8 mouse cellular contexts compared by ENCODE assay signal in the genomic region with DNA sequence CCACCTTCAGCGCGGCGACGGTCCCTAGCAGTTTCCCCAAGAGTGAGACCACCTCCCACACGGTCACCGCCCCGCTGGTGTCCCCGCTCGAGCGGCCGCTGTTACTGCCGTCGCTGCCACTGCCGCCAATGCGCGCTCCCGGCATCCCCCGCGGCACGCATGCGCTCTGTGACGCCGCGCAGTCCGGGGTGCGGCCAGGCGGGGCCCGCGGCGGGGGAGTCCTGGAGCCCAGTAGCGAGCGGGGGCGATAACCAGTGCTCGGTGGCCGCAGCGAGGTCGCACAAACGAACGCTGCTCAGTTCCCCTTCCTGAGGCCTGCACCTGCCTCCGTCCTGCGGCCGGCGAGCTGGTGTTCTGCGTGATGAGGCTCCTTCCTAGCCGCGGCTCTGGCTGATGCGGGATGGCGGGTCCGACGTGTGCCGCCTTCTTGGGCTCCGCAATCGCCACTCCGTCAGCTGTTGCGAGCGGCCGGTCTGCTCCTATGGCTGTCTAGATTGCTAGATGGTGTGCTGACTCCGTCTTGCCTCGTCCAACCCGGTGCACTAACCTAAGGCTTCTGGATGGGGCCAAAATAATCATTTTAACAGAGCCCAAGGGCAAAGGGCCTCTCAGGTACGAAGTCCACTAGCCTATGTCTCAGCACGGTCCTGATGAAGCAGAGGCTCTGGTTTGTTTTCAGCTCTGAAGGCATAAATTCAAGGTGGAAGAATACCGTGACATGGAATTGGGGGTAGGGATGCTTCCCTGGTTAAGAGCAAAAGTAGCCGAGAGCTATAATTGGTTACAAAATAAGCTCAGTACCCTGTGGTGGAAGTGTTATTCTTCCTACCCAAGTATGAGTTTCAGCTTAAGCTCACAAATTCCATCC. TPM values are rescaled to one million over a fixed set of nuclear protein-coding genes. Genes with fewer than 3 reads are reported as not detected.
DNase-seq lines count a peak whose midpoint lies in the region; ATAC-seq and TF ChIP-seq lines count a peak whose summit lies in the region.

No protein-coding gene starts in this region.

- under 1% methylated on average over 52 of the region's 64 CpGs for WGBS in hindbrain, embryonic 16.5 days
- 1% methylated on average over 64 of the region's 64 CpGs for WGBS in macrophage (ENCODE audit: missing documents)

- peak overlapping the region; percentile 94 for H3K4me2 ChIP-seq in hindbrain, embryonic 16.5 days (ENCODE audit: low read length)

- TF ChIP-seq CTCF in left cerebral cortex, adult 2 months (IDR thresholded peaks at IDR 0.05): no peak

- peak overlapping the region; percentile 98 for H3K4me3 ChIP-seq in hindbrain, embryonic 16.5 days (ENCODE audit: low read length)
- peak overlapping the region; percentile 86 for H3K4me3 ChIP-seq in left cerebral cortex, adult 2 months
- H3K4me3 ChIP-seq in macrophage (ENCODE audit: inconsistent target): peak overlapping the region; percentile 70

- H3K27me3 ChIP-seq in hindbrain, embryonic 16.5 days (replicated peaks; ENCODE audit: control insufficient read depth, insufficient read depth, low read length): no peaks in the 10 kb centered on the region

- peak; percentile 92 for ATAC-seq in hindbrain, embryonic 16.5 days

- no peaks in the 10 kb centered on the region for H3K36me3 ChIP-seq in hindbrain, embryonic 16.5 days (ENCODE audit: control insufficient read depth, insufficient read depth, low read length)
- no peaks in the 10 kb centered on the region for H3K36me3 ChIP-seq in macrophage (ENCODE audit: inconsistent target)

- H3K9me3 ChIP-seq in hindbrain, embryonic 16.5 days (ENCODE audit: control insufficient read depth, low read length): no peaks in the 10 kb centered on the region

- DNase-seq in ZHBTc4 (ENCODE audit: low read depth, low spot score): peak; percentile 93
- DNase-seq in cerebellum, postnatal 4 days (ENCODE audit: low spot score in 2 of 2): peak; percentile 85 to 92
- DNase-seq in gastrocnemius, adult 18-20 months (ENCODE audit: low spot score): peak; percentile 89
- DNase-seq in left cerebral cortex, adult 2 months (ENCODE audit: extremely low spot score in 1 of 2, low spot score in 2 of 2): peak; percentile 91 to 96
- DNase-seq in retina, postnatal 7 days (ENCODE audit: low read depth, low spot score): peak; percentile 88
- DNase-seq in urinary bladder, adult 18-20 months (ENCODE audit: low spot score in 2 of 2): peak; percentile 89 to 91

- peak overlapping the region; percentile 93 for H3K9ac ChIP-seq in hindbrain, embryonic 16.5 days (ENCODE audit: low read depth, low read length)

- peaks cover 50% of the 10 kb centered on the region for H3K79me2 ChIP-seq in macrophage (ENCODE audit: inconsistent target)

- peak overlapping the region; percentile 98 for H3K27ac ChIP-seq in hindbrain, embryonic 16.5 days (ENCODE audit: low read depth, low read length)
- H3K27ac ChIP-seq in left cerebral cortex, adult 2 months: peak overlapping the region; percentile 94
- peak overlapping the region; percentile 50 for H3K27ac ChIP-seq in macrophage

- H3K4me1 ChIP-seq in hindbrain, embryonic 16.5 days (ENCODE audit: control insufficient read depth, insufficient read depth, low read depth, low read length): peaks cover 16% of the 10 kb centered on the region

- intact Hi-C loops in left cerebral cortex, adult 2 months (cut with DNase I): loop anchor here (1.0 to 5.0 kb wide), 3 partner anchors 18 to 451 kb away; a partner anchor contains a TSS

RNA-seq across cellular contexts. Expression of a gene that starts 3.9 kb away (rescaled TPM):
- 1 to 10 TPM; 5.8 TPM for total RNA-seq in gastrocnemius, adult 18-20 months (2021)
- 30.3 and 30.5 TPM in 2 replicates for polyA plus RNA-seq in hindbrain, embryonic 16.5 days (2015; fragmentation: Nextera tagmentation; extraction: Ambion mirVana)
- 1 to 10 TPM; 5.2 to 5.6 TPM for total RNA-seq in left cerebral cortex, adult 2 months (2021)
- total RNA-seq in macrophage (2018; cell fraction: chromatin; rRNA removed): 1 to 10 TPM in 18 of 26 experiments, under 1 TPM in 6, not detected in 2; 0.53 to 7.3 (median 2.1) TPM
- total RNA-seq in macrophage (2018; cell fraction: cytosol; rRNA removed): 1 to 10 TPM; 1.8 to 6.9 (median 4.9) TPM
- 10 to 100 TPM in 1 of 26 experiments, 1 to 10 TPM in 19, under 1 TPM in 4, not detected in 2; 0.60 to 14.9 (median 1.7) TPM for total RNA-seq in macrophage (2018; cell fraction: nucleus; rRNA removed)
- polyA plus RNA-seq in macrophage (2018): 4.6 to 21.2 TPM (median 6.0 TPM) in 3 replicates

RNA-seq across cellular contexts. Expression of a gene that starts 17.5 kb away (rescaled TPM):
- total RNA-seq in gastrocnemius, adult 18-20 months (2021): 100 to 1,000 TPM; 107 to 120 TPM
- polyA plus RNA-seq in hindbrain, embryonic 16.5 days (2015; fragmentation: Nextera tagmentation; extraction: Ambion mirVana): 189 and 209 TPM in 2 replicates
- total RNA-seq in left cerebral cortex, adult 2 months (2021): 100 to 1,000 TPM; 183 to 205 TPM
- 10 to 100 TPM; 19.5 to 85.0 (median 40.0) TPM for total RNA-seq in macrophage (2018; cell fraction: chromatin; rRNA removed)
- total RNA-seq in macrophage (2018; cell fraction: cytosol; rRNA removed): 10 to 100 TPM; 32.5 to 58.6 (median 45.1) TPM
- 100 to 1,000 TPM in 1 of 26 experiments, 10 to 100 TPM in 25; 27.9 to 115 (median 47.1) TPM for total RNA-seq in macrophage (2018; cell fraction: nucleus; rRNA removed)
- 35.0 to 67.7 TPM (median 47.9 TPM) in 3 replicates for polyA plus RNA-seq in macrophage (2018)

RNA-seq across cellular contexts. Expression of a gene that starts 17.6 kb away (rescaled TPM):
- 10 to 100 TPM in 1 of 2 experiments, 1 to 10 TPM in 1; 8.3 to 11.1 TPM for total RNA-seq in gastrocnemius, adult 18-20 months (2021)
- 7.6 and 9.2 TPM in 2 replicates for polyA plus RNA-seq in hindbrain, embryonic 16.5 days (2015; fragmentation: Nextera tagmentation; extraction: Ambion mirVana)
- 10 to 100 TPM; 31.9 to 32.0 TPM for total RNA-seq in left cerebral cortex, adult 2 months (2021)
- total RNA-seq in macrophage (2018; cell fraction: chromatin; rRNA removed): 10 to 100 TPM; 43.0 to 72.6 (median 57.6) TPM
- total RNA-seq in macrophage (2018; cell fraction: cytosol; rRNA removed): 10 to 100 TPM; 26.4 to 36.3 (median 29.8) TPM
- 10 to 100 TPM; 39.2 to 80.1 (median 52.5) TPM for total RNA-seq in macrophage (2018; cell fraction: nucleus; rRNA removed)
- 12.6 to 14.5 TPM (median 13.7 TPM) in 3 replicates for polyA plus RNA-seq in macrophage (2018)

Comparison
In these comparisons a context has a peak if more than half of its experiments do, and no peak if none do; other contexts are left out.
1. Peak in every context shown above with its lines: DNase-seq, ATAC-seq, H3K4me3 ChIP-seq and H3K27ac ChIP-seq.